Mouse (Mus musculus) ovary, adult 10 weeks (tissue): ENCODE data around the gene Fbxw4. TPM values are rescaled to one million over a fixed set of nuclear protein-coding genes. Genes with fewer than 3 reads are reported as not detected.

Experiments
- polyA plus RNA-seq: library from polyadenylated mRNA; stranded (reverse); fragments of 350-450 nt; fragmentation: Illumina TruSeq; extraction: RNeasy Lipid Tissue Mini Kit (QIAGEN cat#74804); gene quantifications from one replicate; pipeline ENCODE4 v1.2.3, GENCODE M21; 2014

Gene Fbxw4
- 1.2 TPM for polyA plus RNA-seq

GRCm38 (mm10) chr19:45659738-45660502 lies at the start of gene Fbxw4:
Fbxw4 (minus strand) TSS chr19:45660312.

GRCm38 (mm10) chr19:45560153-45560890 lies 99.8 kb downstream of the Fbxw4 start, which contains the start of the genes Poll and Gm17018:
Poll (minus strand) TSS chr19:45560531.
Gm17018 (plus strand) TSS chr19:45560615.

Other genes starting within 250 kb of the Fbxw4 start
- gene Poll, start 99.8 kb downstream of the Fbxw4 start, polyA plus RNA-seq: not detected
- gene Gm17018, start 99.7 kb downstream of the Fbxw4 start, polyA plus RNA-seq: 4.7 TPM
- not detected for gene Fgf8, start 82.6 kb upstream of the Fbxw4 start, polyA plus RNA-seq
- 22.2 TPM for gene Npm3, start 89.3 kb upstream of the Fbxw4 start, polyA plus RNA-seq
- 159 TPM for gene Mgea5, start 123.5 kb upstream of the Fbxw4 start, polyA plus RNA-seq
- gene Kcnip2, start 155.7 kb upstream of the Fbxw4 start, polyA plus RNA-seq: not detected